Mouse (Mus musculus) liver, embryonic 14.5 days (tissue): ENCODE results near the gene Gfy.

Experiments used
- CTCF ChIP-seq: IDR thresholded peaks from 2 replicates; pipeline ENCODE4 v1.5.1; 2016; ENCODE audit warnings: antibody characterized with exemption, low read depth, control low read depth
- EP300 ChIP-seq: IDR thresholded peaks from 2 replicates; pipeline ENCODE4 v1.6.1; 2016; ENCODE audit warnings: antibody characterized with exemption, low read depth

- no peak for TF ChIP-seq CTCF
- TF ChIP-seq EP300: no peak
Measured at GRCm38 (mm10) chr7:45147899-45148298, 31.5 kb downstream of the Gfy start.
